In genomic region chr13:37622366-37623088, GRCm38 (mm10) we compare ENCODE assay signal across 27 mouse cellular contexts.
DNase-seq lines count a peak whose midpoint lies in the region; ATAC-seq lines count a peak whose summit lies in the region.
"Had no signal": no experiment of that assay in that cellular context is flagged by ENCODE, and none has a peak within 500 bp of the region (broad histone marks: within the 10 kb centered on the region; RNA-seq: fewer than 3 reads in every experiment).

No protein-coding gene starts in this region.

- no peak overlapping the region for H3K4me3 ChIP-seq in midbrain, embryonic 11.5 days (ENCODE audit: low read depth, low read length)
- no peak overlapping the region for H3K4me3 ChIP-seq in midbrain, embryonic 13.5 days (replicated peaks)
- H3K4me3 ChIP-seq: forebrain, embryonic 15.5 days; heart, adult 2 months; heart, embryonic 13.5 days; liver, embryonic 12.5 days; midbrain, embryonic 10.5 days; neural tube, embryonic 12.5 days had no signal

- no peak overlapping the region for H3K27ac ChIP-seq in midbrain, embryonic 11.5 days (ENCODE audit: low read depth, low read length)
- H3K27ac ChIP-seq in midbrain, embryonic 13.5 days, result no peak overlapping the region
- H3K27ac ChIP-seq: forebrain, embryonic 15.5 days; heart, embryonic 13.5 days; liver, embryonic 12.5 days; macrophage; midbrain, embryonic 10.5 days; neural tube, embryonic 12.5 days had no signal

- no peak overlapping the region for H3K9ac ChIP-seq in midbrain, embryonic 11.5 days (ENCODE audit: low read length)
- no peak overlapping the region for H3K9ac ChIP-seq in midbrain, embryonic 13.5 days (replicated peaks)
- H3K9ac ChIP-seq: forebrain, embryonic 15.5 days; heart, embryonic 13.5 days; liver, embryonic 12.5 days; neural tube, embryonic 12.5 days had no signal

- 79% methylated on average over 6 of the region's 6 CpGs for WGBS in midbrain, embryonic 11.5 days
- 79% methylated on average over 6 of the region's 6 CpGs for WGBS in midbrain, embryonic 13.5 days

- peak; percentile 76 for DNase-seq in adrenal gland, adult 2 months
- no peak for DNase-seq in adrenal gland, postnatal 25 days
- peak; percentile 12 for DNase-seq in midbrain, embryonic 11.5 days (ENCODE audit: low spot score, missing footprints)
- DNase-seq in adrenal gland, postnatal 10 days, result peak; percentile 31
- DNase-seq in natural killer cell, adult 2 months (ENCODE audit: low spot score in 2 of 2), result peak; percentile 42 to 65
- DNase-seq in cerebellum, postnatal 36 days, result no peak
- DNase-seq in layer of hippocampus, adult 9-11 months, result no peak
- DNase-seq: B cell, adult 2 months; cerebellum, adult 2 months; cerebellum, postnatal 25 days; embryo, embryonic 11 days; gastrocnemius, postnatal 14 days; heart, adult 2 months; heart, postnatal 14 days; kidney, adult 11 months; lung, adult 2 months; right cerebral cortex, adult 18-20 months; right cerebral cortex, postnatal 4 days; thymus, adult 18-20 months; thymus, postnatal 4 days had no signal

- no peak overlapping the region for H3K4me2 ChIP-seq in midbrain, embryonic 11.5 days
- no peak overlapping the region for H3K4me2 ChIP-seq in midbrain, embryonic 13.5 days (replicated peaks)
- H3K4me2 ChIP-seq: forebrain, embryonic 15.5 days; heart, embryonic 13.5 days; liver, embryonic 12.5 days; neural tube, embryonic 12.5 days had no signal

- no peaks in the 10 kb centered on the region for H3K36me3 ChIP-seq in midbrain, embryonic 11.5 days (ENCODE audit: control insufficient read depth, insufficient read depth, low read length)
- H3K36me3 ChIP-seq in midbrain, embryonic 13.5 days, result no peaks in the 10 kb centered on the region
- H3K36me3 ChIP-seq: forebrain, embryonic 15.5 days; heart, embryonic 13.5 days; liver, embryonic 12.5 days; midbrain, embryonic 10.5 days; neural tube, embryonic 12.5 days had no signal

- no peaks in the 10 kb centered on the region for H3K9me3 ChIP-seq in midbrain, embryonic 11.5 days (ENCODE audit: control insufficient read depth, low read length)
- no peaks in the 10 kb centered on the region for H3K9me3 ChIP-seq in midbrain, embryonic 13.5 days
- H3K9me3 ChIP-seq: forebrain, embryonic 15.5 days; heart, embryonic 13.5 days; liver, embryonic 12.5 days; midbrain, embryonic 10.5 days; neural tube, embryonic 12.5 days had no signal

- H3K4me1 ChIP-seq in midbrain, embryonic 11.5 days (ENCODE audit: control insufficient read depth, insufficient read depth, low read length), result no peaks in the 10 kb centered on the region
- H3K4me1 ChIP-seq in midbrain, embryonic 13.5 days (replicated peaks), result no peaks in the 10 kb centered on the region
- H3K4me1 ChIP-seq: forebrain, embryonic 15.5 days; neural tube, embryonic 12.5 days had no signal

- no peaks in the 10 kb centered on the region for H3K27me3 ChIP-seq in midbrain, embryonic 11.5 days (ENCODE audit: control insufficient read depth, insufficient read depth, low read length)
- no peaks in the 10 kb centered on the region for H3K27me3 ChIP-seq in midbrain, embryonic 13.5 days
- H3K27me3 ChIP-seq: forebrain, embryonic 15.5 days; heart, embryonic 13.5 days; liver, embryonic 12.5 days; neural tube, embryonic 12.5 days had no signal

- no peak for ATAC-seq in midbrain, embryonic 11.5 days (ENCODE audit: low FRiP score)
- ATAC-seq in midbrain, embryonic 13.5 days, result no peak
- ATAC-seq: forebrain, embryonic 15.5 days; liver, embryonic 12.5 days had no signal

Comparison
In these comparisons a context has a peak if more than half of its experiments do, and no peak if none do; other contexts are left out.
1. DNase-seq: peak in adrenal gland, adult 2 months (single experiment), midbrain, embryonic 11.5 days (single experiment), adrenal gland, postnatal 10 days (single experiment) and natural killer cell, adult 2 months (2 of 2); none in adrenal gland, postnatal 25 days (single experiment), cerebellum, postnatal 36 days (0 of 2) and layer of hippocampus, adult 9-11 months (single experiment).